Mouse (Mus musculus): ENCODE measurements around the gene Noto. TPM values are rescaled to one million over a fixed set of nuclear protein-coding genes. Genes with fewer than 3 reads are reported as not detected.

The Noto gene
- polyA plus RNA-seq, 1 experiment from 2014 or later = not detected

DNA sequence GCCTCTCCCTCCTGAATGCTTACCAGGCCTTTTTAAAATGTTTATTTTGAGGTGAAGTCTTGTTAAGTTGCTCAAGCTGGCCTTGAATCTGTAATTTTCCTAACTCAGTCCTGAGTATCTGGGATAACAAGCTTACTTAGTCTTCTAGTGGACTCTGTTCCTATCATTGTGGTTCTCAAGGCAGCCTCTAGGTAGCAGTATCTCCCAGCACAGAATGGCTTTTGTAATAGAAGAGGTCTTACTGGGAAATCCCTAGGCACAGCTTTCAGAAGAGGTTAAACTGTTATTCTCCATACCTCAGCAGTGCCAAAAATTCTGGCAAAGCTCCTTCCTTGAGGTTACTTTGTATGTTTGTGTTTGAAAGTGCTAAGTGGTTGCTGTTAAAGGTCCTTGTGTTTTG, 41.7 kb downstream of the Noto start:
- Histone ChIP-seq H3K4me3 (no peak overlapping the region), H3K4me1 (no peaks in the 10 kb centered on the region), H3K27me3 (replicated peaks; ENCODE audit: low read depth, poor library complexity, severe bottlenecking) (no peaks in the 10 kb centered on the region), H3K27ac (replicated peaks) (no peak overlapping the region), H3K9me3 (no peaks in the 10 kb centered on the region), H3K36me3 (replicated peaks) (peaks cover 97% of the 10 kb centered on the region)
- no peak for DNase-seq (ENCODE audit: low spot score)

DNA sequence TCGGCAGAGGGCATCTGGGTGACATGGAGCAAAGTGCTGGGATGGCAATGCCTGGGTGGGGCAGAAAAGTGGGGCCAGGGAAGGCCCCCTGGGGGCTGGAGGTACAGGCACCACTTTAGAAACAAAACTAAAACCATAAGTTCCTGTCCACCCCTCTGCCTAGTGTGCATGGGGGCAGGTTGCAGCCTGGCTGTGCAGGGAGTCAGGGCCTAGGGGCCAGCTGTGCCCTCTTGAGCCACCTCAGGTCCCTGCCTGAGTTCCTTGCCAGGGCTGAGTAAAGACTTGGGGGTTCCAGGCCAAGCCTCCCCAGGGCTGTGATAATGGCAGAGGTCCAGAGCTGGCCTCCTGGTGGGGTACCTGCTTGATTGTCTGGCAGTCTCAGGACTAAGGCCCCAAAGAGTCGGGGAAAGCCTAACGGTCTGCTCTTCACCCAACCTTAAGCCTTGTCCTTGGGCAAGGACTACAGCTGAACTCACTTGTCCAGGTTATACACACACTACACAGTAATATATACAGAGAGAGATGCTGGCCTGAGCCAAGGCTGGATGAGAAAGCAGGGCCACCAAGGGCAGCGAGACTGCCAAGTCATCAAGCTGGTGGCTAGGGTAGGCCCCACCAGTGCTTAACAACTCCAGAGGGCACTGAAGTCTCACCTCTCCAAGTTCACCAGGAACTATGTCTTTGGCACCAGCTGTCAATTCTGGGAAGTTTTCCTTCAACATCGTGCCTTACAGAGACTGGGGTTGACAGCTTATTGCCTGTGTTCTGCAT, 46.2 kb downstream of the Noto start:
- Histone ChIP-seq H3K36me3 (replicated peaks) (peaks cover 52% of the 10 kb centered on the region), H3K4me1 (no peaks in the 10 kb centered on the region), H3K9me3 (no peaks in the 10 kb centered on the region), H3K27me3 (replicated peaks; ENCODE audit: low read depth, poor library complexity, severe bottlenecking) (0 out of 2 replicates have a peak, but pooled peaks cover 8% of the 10 kb centered on the region), H3K27ac (replicated peaks) (no peak overlapping the region), H3K4me3 (no peak overlapping the region)
- WGBS = 79% methylated on average over 5 of the region's 5 CpGs
- no peak for DNase-seq (ENCODE audit: low spot score)

DNA sequence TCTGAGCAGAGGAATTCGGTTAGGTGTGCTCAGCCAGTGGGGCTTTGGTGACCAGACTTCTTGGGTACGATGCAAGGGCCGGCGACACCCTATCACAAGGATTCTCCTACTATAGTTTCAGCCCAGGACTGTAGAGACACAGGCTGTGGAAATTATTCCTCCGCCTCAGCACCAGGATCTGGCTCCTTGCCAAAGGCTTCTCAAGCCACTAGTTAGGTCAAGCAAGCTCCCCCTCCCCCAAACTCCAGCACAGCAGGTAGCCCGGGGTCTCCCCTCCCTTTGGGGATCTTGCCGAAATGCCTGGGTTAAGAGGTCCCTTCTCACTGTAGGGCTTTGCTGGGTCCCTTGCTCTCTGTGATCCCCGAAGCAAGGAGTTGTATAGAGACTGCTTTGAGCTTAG, 48.3 kb downstream of the Noto start:
- H3K27me3 ChIP-seq (replicated peaks; ENCODE audit: low read depth, poor library complexity, severe bottlenecking) = 0 out of 2 replicates have a peak, but pooled peaks cover 16% of the 10 kb centered on the region
- no peak overlapping the region for H3K4me3 ChIP-seq
- no peaks in the 10 kb centered on the region for H3K4me1 ChIP-seq
- WGBS = 71% methylated on average over 8 of the region's 8 CpGs
- DNase-seq (ENCODE audit: low spot score) = no peak
- peaks cover 31% of the 10 kb centered on the region for H3K36me3 ChIP-seq (replicated peaks)
- no peak overlapping the region for H3K27ac ChIP-seq (replicated peaks)
- no peaks in the 10 kb centered on the region for H3K9me3 ChIP-seq

DNA sequence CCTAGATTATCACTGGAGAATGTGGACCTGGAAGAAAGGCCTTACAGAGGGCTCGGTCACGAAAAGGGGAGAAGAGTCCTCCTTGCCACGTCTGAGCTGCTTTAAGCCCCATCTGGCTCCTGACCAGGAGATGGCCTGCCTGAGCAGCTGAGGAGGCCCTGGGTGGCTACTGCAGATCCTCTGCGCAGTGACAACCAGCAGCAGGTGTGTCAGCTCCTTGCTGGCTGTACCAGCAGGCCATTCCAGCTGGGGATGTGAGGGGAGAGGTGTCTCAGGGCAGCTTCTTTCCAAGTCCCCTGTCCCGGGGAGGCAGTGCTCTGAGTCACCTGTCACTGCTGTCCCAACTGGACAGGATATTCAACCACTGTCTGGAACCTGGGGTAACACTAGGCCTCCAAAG, 48.9 kb downstream of the Noto start:
- Histone ChIP-seq H3K4me1 (peaks cover 5% of the 10 kb centered on the region; the same call in 1 of the 2 replicates), H3K27ac (replicated peaks) (no peak overlapping the region), H3K36me3 (replicated peaks) (peaks cover 25% of the 10 kb centered on the region), H3K27me3 (replicated peaks; ENCODE audit: low read depth, poor library complexity, severe bottlenecking) (peaks cover 19% of the 10 kb centered on the region), H3K9me3 (no peaks in the 10 kb centered on the region), H3K4me3 (no peak overlapping the region)
- WGBS = 52% methylated on average over 5 of the region's 5 CpGs
- DNase-seq (ENCODE audit: low spot score) = no peak

DNA sequence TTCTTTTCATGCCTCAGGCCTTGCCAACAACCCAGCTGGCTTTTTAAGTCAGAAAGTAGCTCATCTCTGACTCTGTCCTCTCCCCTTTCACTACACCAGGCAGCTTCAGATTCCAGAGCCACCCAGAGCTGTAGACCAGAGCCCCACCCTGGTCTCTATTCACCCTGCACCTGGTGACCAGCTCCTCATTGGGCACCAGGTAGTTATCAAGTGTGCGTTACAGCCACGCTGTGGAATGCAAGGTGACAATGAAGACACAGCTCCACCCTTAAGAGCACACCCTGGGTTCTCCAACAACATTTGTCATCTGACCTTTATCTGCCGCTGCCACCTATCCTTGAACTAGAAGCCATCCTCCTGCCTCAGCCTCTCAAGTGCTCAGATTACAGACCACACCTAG, 51.9 kb downstream of the Noto start:
- no peak overlapping the region for H3K27ac ChIP-seq (replicated peaks)
- peaks cover 9% of the 10 kb centered on the region; the same call in 1 of the 2 replicates for H3K4me1 ChIP-seq
- H3K4me3 ChIP-seq = no peak overlapping the region
- H3K27me3 ChIP-seq (replicated peaks; ENCODE audit: low read depth, poor library complexity, severe bottlenecking) = peaks cover 49% of the 10 kb centered on the region
- 85% methylated on average over 3 of the region's 3 CpGs for WGBS
- no peaks in the 10 kb centered on the region for H3K36me3 ChIP-seq (replicated peaks)
- H3K9me3 ChIP-seq = no peaks in the 10 kb centered on the region
- DNase-seq (ENCODE audit: low spot score) = no peak

DNA sequence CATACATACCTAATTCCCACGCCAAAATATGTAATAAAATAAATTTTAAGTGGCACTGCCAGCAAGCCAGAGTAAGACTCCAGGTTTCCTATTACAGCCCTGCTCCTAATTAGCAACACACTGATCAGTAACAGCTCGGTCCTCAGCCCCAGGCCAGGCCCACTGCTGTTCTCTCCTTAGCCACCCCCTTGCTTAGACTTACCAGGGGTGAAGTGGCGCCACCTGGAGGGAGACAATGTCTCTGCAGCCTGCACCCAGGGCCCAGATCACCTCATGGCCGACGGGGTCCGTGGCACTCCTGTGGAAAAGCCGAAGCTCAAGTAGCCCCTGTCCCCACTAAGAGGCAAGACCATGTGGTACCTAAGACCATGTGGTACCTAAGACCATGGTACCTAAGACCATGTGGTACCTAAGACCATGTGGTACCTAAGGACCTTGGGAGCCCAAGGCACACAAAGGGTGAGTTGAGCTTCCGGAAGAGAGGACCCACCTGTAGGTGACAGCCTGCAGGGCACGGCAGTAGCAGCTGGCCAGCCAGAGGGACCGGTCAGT, 53.8 kb downstream of the Noto start:
- WGBS = 34% methylated on average over 10 of the region's 10 CpGs
- H3K36me3 ChIP-seq (replicated peaks) = no peaks in the 10 kb centered on the region
- H3K9me3 ChIP-seq = no peaks in the 10 kb centered on the region
- no peak overlapping the region for H3K4me3 ChIP-seq
- H3K27me3 ChIP-seq (replicated peaks; ENCODE audit: low read depth, poor library complexity, severe bottlenecking) = peaks cover 68% of the 10 kb centered on the region
- H3K4me1 ChIP-seq = peaks cover 9% of the 10 kb centered on the region; the same call in 1 of the 2 replicates
- no peak overlapping the region for H3K27ac ChIP-seq (replicated peaks)
- peak; percentile 65 for DNase-seq (ENCODE audit: low spot score)

DNA sequence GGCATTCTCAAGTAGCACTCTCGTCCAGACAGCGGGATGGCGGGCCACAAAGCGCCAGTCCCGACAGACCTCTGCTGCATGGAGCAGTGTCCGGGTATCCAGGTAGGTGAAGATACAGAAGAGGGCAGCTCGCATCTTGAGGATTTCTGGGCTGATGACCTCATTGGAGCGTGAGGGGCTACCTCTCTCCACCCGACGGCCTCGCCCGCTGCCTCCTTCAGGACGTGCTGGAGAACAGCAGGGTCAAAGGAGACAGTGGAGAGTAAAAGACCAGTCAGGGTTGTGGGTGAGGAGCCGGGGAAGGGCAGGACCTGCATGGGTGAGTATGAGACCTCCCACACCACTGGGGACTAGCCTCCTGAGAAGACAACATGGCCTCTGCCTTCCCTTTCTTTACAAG, 54.7 kb downstream of the Noto start:
- Histone ChIP-seq H3K9me3 (no peaks in the 10 kb centered on the region), H3K4me3 (no peak overlapping the region), H3K4me1 (peaks cover 9% of the 10 kb centered on the region; the same call in 1 of the 2 replicates), H3K27ac (replicated peaks) (no peak overlapping the region), H3K36me3 (replicated peaks) (no peaks in the 10 kb centered on the region), H3K27me3 (replicated peaks; ENCODE audit: low read depth, poor library complexity, severe bottlenecking) (peaks cover 72% of the 10 kb centered on the region)
- WGBS = 36% methylated on average over 14 of the region's 14 CpGs
- no peak for DNase-seq (ENCODE audit: low spot score)

Other genes with a start within 250 kb of the Noto start
- 2.6 and 2.9 TPM in 2 replicates for gene Emx1, start 236.4 kb upstream of the Noto start, polyA plus RNA-seq (2016; fragmentation: Nextera tagmentation; extraction: Ambion mirVana)
- gene Sfxn5, start 90.5 kb upstream of the Noto start, polyA plus RNA-seq (2016; fragmentation: Nextera tagmentation; extraction: Ambion mirVana) = 8.5 and 8.6 TPM in 2 replicates
- 2.3 and 3.6 TPM in 2 replicates for gene Rab11fip5, start 49.3 kb upstream of the Noto start, polyA plus RNA-seq (2016; fragmentation: Nextera tagmentation; extraction: Ambion mirVana)
- 87.6 and 91.0 TPM in 2 replicates for gene Smyd5, start 8.1 kb downstream of the Noto start, polyA plus RNA-seq (2016; fragmentation: Nextera tagmentation; extraction: Ambion mirVana)
- 784 and 818 TPM in 2 replicates for gene Cct7, start 27.6 kb downstream of the Noto start, polyA plus RNA-seq (2016; fragmentation: Nextera tagmentation; extraction: Ambion mirVana)
- gene Pradc1, start 28.1 kb downstream of the Noto start, polyA plus RNA-seq (2016; fragmentation: Nextera tagmentation; extraction: Ambion mirVana) = 29.1 and 30.4 TPM in 2 replicates
- 0.30 and 0.46 TPM in 2 replicates for gene Fbxo41, start 79.1 kb downstream of the Noto start, polyA plus RNA-seq (2016; fragmentation: Nextera tagmentation; extraction: Ambion mirVana)
- gene Egr4, start 89.7 kb downstream of the Noto start, polyA plus RNA-seq (2016; fragmentation: Nextera tagmentation; extraction: Ambion mirVana) = not detected in 2 replicates
- gene Alms1, start 163.6 kb downstream of the Noto start, polyA plus RNA-seq (2016; fragmentation: Nextera tagmentation; extraction: Ambion mirVana) = 10.2 and 11.3 TPM in 2 replicates